Mouse (Mus musculus) embryonic facial prominence, embryonic 11.5 days (tissue): ENCODE data around the gene Ckm. TPM values are rescaled to one million over a fixed set of nuclear protein-coding genes. Genes with fewer than 3 reads are reported as not detected.

Experiments
- ATAC-seq: fragments of 200-750 bp; cut with Nextera tagmentation; replicated peaks from 2 replicates; pipeline ENCODE4 v1.8.0; 2017; ENCODE audit warnings: low read depth; ENCODE audit not compliant: insufficient number of reproducible peaks, low FRiP score, low TSS enrichment
- DNase-seq: peaks from one replicate; pipeline ENCODE4 v3.0.0-alpha.2; 2015; ENCODE audit warnings: low spot score
- H3K27ac ChIP-seq: fragments of 300-500 bp; sonication (generic); replicated peaks from 2 replicates; pipeline ENCODE4 v1.5.1; 2014; ENCODE audit warnings: mild to moderate bottlenecking, low read depth, low read length, control low read depth
- H3K27me3 ChIP-seq: fragments of 300-500 bp; sonication (generic); 2 replicates; pipeline ENCODE4 v1.6.1; 2014; ENCODE audit warnings: mild to moderate bottlenecking, low read length, moderate library complexity, mixed read lengths; ENCODE audit not compliant: control insufficient read depth, insufficient read depth
- H3K36me3 ChIP-seq: fragments of 300-500 bp; sonication (generic); replicated peaks from 2 replicates; pipeline ENCODE4 v1.6.1; 2014; ENCODE audit warnings: low read depth, mild to moderate bottlenecking, low read length, moderate library complexity, mixed read lengths; ENCODE audit not compliant: control insufficient read depth, insufficient read depth
- H3K4me1 ChIP-seq: fragments of 300-500 bp; sonication (generic); 2 replicates; pipeline ENCODE4 v1.6.1; 2014; ENCODE audit warnings: low read length, mixed read lengths; ENCODE audit not compliant: control insufficient read depth, insufficient read depth
- H3K4me2 ChIP-seq: fragments of 300-500 bp; sonication (generic); 2 replicates; pipeline ENCODE4 v1.6.1; 2014; ENCODE audit warnings: low read depth, mild to moderate bottlenecking, control low read depth, low read length, moderate library complexity
- H3K4me3 ChIP-seq: fragments of 300-500 bp; sonication (generic); 2 replicates; pipeline ENCODE4 v1.5.1; 2014; ENCODE audit warnings: low read depth, low read length, control low read depth
- H3K9ac ChIP-seq: fragments of 300-500 bp; sonication (generic); replicated peaks from 2 replicates; pipeline ENCODE4 v1.6.1; 2014; ENCODE audit warnings: mild to moderate bottlenecking, control low read depth, low read length
- H3K9me3 ChIP-seq: fragments of 300-500 bp; sonication (generic); replicated peaks from 2 replicates; pipeline ENCODE4 v1.6.1; 2016; ENCODE audit warnings: mild to moderate bottlenecking, low read length, inconsistent platforms, mixed read lengths; ENCODE audit not compliant: control insufficient read depth
- WGBS: fragments of 180-500 bp; shearing (Covaris S2); extraction: QIAGEN DNeasy Blood & Tissue Kit; methylation state at CpG from one replicate; pipeline ENCODE4 v1.1.7; 2014; 5-methylcytosine and 5-hydroxymethylcytosine counted together
- polyA plus RNA-seq: library from polyadenylated mRNA; unstranded; fragments of >200 nt; fragmentation: Nextera tagmentation; extraction: Ambion mirVana; gene quantifications from 2 replicates; pipeline ENCODE4 v1.2.1, GENCODE M21; 2014

Ckm gene
- polyA plus RNA-seq, 1 experiment from 2014 or later = 0.17 TPM

GRCm38 (mm10) chr7:19411783-19412182 lies 7.2 kb downstream of the Ckm start:
- ATAC-seq (no peak), DNase-seq (no peak)
- Histone ChIP-seq H3K27me3 (no peaks in the 10 kb centered on the region; the same call in 1 of the 2 replicates), H3K27ac (no peak overlapping the region), H3K9ac (no peak overlapping the region), H3K4me1 (no peaks in the 10 kb centered on the region), H3K4me3 (no peak overlapping the region), H3K9me3 (no peaks in the 10 kb centered on the region), H3K4me2 (no peak overlapping the region), H3K36me3 (no peaks in the 10 kb centered on the region)
- WGBS = 79% methylated on average over 5 of the region's 5 CpGs

DNA sequence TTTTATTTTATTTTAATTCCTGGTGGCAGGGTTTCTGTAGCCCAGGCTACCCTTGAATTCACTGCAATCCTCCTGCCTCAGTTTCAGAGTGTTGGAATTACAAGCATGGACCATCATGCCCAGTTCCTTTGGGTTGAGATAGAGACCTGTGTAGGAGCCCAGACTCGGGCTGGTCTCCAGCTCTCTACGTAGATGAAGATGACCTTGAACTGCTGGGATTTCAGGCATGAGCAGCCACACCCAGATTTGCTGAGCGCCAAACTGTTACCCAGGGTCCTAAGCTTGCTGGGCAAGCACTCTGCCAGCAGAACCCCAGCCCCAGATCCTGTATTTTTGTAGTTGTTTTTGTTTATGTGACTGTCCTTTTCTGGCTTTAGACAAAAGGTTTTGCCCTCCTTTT lies 8.9 kb downstream of the Ckm start:
- no peaks in the 10 kb centered on the region; the same call in 1 of the 2 replicates for H3K27me3 ChIP-seq
- no peak for DNase-seq
- no peak for ATAC-seq
- no peaks in the 10 kb centered on the region for H3K4me1 ChIP-seq
- H3K4me2 ChIP-seq = no peak overlapping the region
- no peak overlapping the region for H3K4me3 ChIP-seq
- WGBS = 90% methylated on average over 3 of the region's 3 CpGs
- H3K9me3 ChIP-seq = no peaks in the 10 kb centered on the region
- no peak overlapping the region for H3K9ac ChIP-seq
- H3K27ac ChIP-seq = no peak overlapping the region
- H3K36me3 ChIP-seq = no peaks in the 10 kb centered on the region

- no peaks in the 10 kb centered on the region for H3K9me3 ChIP-seq
- no peak overlapping the region for H3K4me3 ChIP-seq
- H3K4me2 ChIP-seq = no peak overlapping the region
- no peak overlapping the region for H3K27ac ChIP-seq
- peaks cover 24% of the 10 kb centered on the region for H3K27me3 ChIP-seq
- ATAC-seq (no peak), DNase-seq (no peak)
- H3K4me1 ChIP-seq = no peaks in the 10 kb centered on the region; the same call in 1 of the 2 replicates
- H3K9ac ChIP-seq = no peak overlapping the region
- H3K36me3 ChIP-seq = no peaks in the 10 kb centered on the region
- 72% methylated on average over 15 of the region's 15 CpGs for WGBS
Measured at GRCm38 (mm10) chr7:19416590-19416989, 12.0 kb downstream of the Ckm start.

GRCm38 (mm10) chr7:19420121-19420520 lies 15.5 kb downstream of the Ckm start:
- Histone ChIP-seq H3K4me1 (no peaks in the 10 kb centered on the region; the same call in 1 of the 2 replicates), H3K4me3 (no peak overlapping the region), H3K36me3 (no peaks in the 10 kb centered on the region), H3K9me3 (no peaks in the 10 kb centered on the region), H3K27me3 (peaks cover 25% of the 10 kb centered on the region), H3K27ac (no peak overlapping the region), H3K4me2 (no peak overlapping the region), H3K9ac (no peak overlapping the region)
- 6% methylated on average over 28 of the region's 28 CpGs for WGBS
- no peak for ATAC-seq
- DNase-seq = no peak

DNA sequence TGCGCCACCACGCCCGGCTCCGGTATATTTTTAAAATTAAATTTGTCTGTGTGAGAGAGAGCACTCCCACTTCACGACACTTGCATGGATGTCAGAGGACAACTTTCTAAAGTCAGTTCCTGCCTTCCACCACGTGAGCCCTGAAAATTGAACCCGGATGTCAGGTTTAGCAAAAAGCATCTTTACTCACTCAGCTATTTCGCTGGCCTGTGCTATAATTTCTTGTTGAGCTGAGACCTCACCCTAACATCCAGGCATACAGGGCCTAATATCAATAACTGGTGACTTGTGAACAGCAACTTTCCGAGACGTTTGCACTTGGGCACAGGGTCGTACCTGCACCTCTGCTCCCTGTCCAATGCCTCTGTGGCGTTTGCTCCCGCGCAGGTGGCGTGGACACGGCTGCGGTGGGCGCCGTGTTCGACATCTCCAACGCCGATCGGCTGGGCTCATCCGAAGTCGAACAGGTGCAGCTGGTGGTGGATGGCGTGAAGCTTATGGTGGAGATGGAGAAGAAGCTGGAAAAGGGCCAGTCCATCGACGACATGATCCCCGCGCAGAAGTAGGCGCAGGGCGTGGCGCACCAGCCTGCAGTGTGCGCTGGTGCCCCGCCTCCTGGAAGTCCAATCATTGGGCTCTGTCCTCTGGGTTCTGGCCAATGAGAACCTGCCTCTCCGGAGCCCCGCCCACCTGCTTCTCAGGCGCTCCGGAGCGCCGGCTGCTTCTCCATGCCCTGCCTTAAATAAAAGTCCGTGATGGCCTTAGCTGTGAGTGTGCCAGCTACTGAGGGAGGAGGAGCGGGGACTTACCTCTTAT lies 16.5 kb downstream of the Ckm start:
- no peak overlapping the region for H3K27ac ChIP-seq
- 11% methylated on average over 43 of the region's 43 CpGs for WGBS
- no peaks in the 10 kb centered on the region; the same call in 1 of the 2 replicates for H3K36me3 ChIP-seq
- no peaks in the 10 kb centered on the region; the same call in 1 of the 2 replicates for H3K4me1 ChIP-seq
- peak overlapping the region; percentile 29 for H3K4me3 ChIP-seq
- no peak overlapping the region for H3K9ac ChIP-seq
- DNase-seq (peak; percentile 91), ATAC-seq (peak; percentile 91)
- H3K27me3 ChIP-seq = peaks cover 25% of the 10 kb centered on the region
- peak overlapping the region; percentile 54 for H3K4me2 ChIP-seq
- no peaks in the 10 kb centered on the region for H3K9me3 ChIP-seq

- H3K9ac ChIP-seq = no peak overlapping the region
- no peak overlapping the region for H3K4me2 ChIP-seq
- peaks cover 25% of the 10 kb centered on the region for H3K27me3 ChIP-seq
- H3K4me1 ChIP-seq = no peaks in the 10 kb centered on the region; the same call in 1 of the 2 replicates
- no peak overlapping the region for H3K27ac ChIP-seq
- peaks cover 8% of the 10 kb centered on the region for H3K36me3 ChIP-seq
- H3K9me3 ChIP-seq = no peaks in the 10 kb centered on the region
- 82% methylated on average over 3 of the region's 3 CpGs for WGBS
- no peak overlapping the region for H3K4me3 ChIP-seq
- DNase-seq (no peak), ATAC-seq (no peak)
Measured at GRCm38 (mm10) chr7:19423083-19423482, 18.5 kb downstream of the Ckm start.

DNA sequence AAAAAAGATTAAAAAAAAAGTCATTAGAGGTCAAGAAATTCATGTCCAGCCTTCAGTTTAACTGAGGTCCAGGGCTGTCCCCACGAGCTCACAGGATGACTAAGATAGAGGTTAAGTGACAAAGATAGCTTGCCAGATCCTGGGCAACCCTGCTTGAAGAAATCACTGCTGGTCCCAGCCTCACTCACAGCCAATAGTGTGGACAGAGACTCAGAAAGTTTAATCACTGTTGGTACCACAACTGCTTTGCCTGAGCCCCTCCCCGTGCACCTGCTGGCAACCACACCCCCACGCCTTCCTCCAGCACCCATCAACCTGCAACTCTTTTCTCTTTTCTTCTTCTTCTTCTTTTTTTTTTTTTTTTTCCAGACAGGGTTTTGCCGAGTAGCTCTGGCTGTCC lies 19.5 kb downstream of the Ckm start:
- no peak overlapping the region for H3K4me2 ChIP-seq
- peaks cover 21% of the 10 kb centered on the region for H3K27me3 ChIP-seq
- 71% methylated on average over 4 of the region's 4 CpGs for WGBS
- no peak overlapping the region for H3K4me3 ChIP-seq
- H3K9ac ChIP-seq = no peak overlapping the region
- DNase-seq (no peak), ATAC-seq (no peak)
- no peaks in the 10 kb centered on the region for H3K9me3 ChIP-seq
- H3K27ac ChIP-seq = no peak overlapping the region
- H3K4me1 ChIP-seq = no peaks in the 10 kb centered on the region; the same call in 1 of the 2 replicates
- H3K36me3 ChIP-seq = peaks cover 15% of the 10 kb centered on the region

GRCm38 (mm10) chr7:19426349-19426748 lies 21.8 kb downstream of the Ckm start:
- no peak overlapping the region for H3K27ac ChIP-seq
- no peaks in the 10 kb centered on the region for H3K4me1 ChIP-seq
- H3K4me2 ChIP-seq = no peak overlapping the region
- 73% methylated on average over 6 of the region's 6 CpGs for WGBS
- H3K9ac ChIP-seq = no peak overlapping the region
- no peak for ATAC-seq
- DNase-seq = no peak
- no peaks in the 10 kb centered on the region for H3K9me3 ChIP-seq
- no peak overlapping the region for H3K4me3 ChIP-seq
- H3K27me3 ChIP-seq = peaks cover 3% of the 10 kb centered on the region; the same call in 1 of the 2 replicates
- peaks cover 26% of the 10 kb centered on the region for H3K36me3 ChIP-seq
